Mouse (Mus musculus) pancreas, adult 10 weeks (tissue): ENCODE results near the gene Hmgxb4. TPM values are rescaled to one million over a fixed set of nuclear protein-coding genes. Genes with fewer than 3 reads are reported as not detected.

Experiments
- polyA plus RNA-seq: library from polyadenylated mRNA; stranded (reverse); fragments of 350-450 nt; fragmentation: Illumina TruSeq; extraction: RNeasy Lipid Tissue Mini Kit (QIAGEN cat#74804); gene quantifications from one replicate; pipeline ENCODE4 v1.2.3, GENCODE M21; 2015; ENCODE audit warnings: low read depth, low replicate concordance; ENCODE audit not compliant: insufficient read depth

Gene Hmgxb4
- 5.1 TPM for polyA plus RNA-seq

DNA sequence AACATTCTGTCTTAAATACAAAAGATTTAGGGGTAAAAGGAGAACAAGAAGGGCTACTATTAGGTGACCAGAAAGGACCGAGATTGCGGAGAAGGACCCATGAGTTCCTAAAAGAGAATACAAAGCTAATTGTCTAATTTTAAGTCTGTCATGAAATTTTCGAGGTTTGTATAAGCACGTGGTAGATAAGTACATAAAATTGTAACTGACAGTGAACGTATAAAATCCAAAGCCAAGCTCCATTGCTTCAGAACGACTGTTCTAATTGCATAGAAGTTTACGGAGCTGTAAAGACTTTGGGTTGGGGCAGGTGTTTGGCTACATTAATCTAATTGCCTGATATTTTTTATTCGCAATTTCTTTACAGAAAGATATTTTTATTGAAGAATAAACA, at the start of gene Hmgxb4:
Hmgxb4 (plus strand) TSS at position 276 of the 394 bp plus-strand sequence.

DNA sequence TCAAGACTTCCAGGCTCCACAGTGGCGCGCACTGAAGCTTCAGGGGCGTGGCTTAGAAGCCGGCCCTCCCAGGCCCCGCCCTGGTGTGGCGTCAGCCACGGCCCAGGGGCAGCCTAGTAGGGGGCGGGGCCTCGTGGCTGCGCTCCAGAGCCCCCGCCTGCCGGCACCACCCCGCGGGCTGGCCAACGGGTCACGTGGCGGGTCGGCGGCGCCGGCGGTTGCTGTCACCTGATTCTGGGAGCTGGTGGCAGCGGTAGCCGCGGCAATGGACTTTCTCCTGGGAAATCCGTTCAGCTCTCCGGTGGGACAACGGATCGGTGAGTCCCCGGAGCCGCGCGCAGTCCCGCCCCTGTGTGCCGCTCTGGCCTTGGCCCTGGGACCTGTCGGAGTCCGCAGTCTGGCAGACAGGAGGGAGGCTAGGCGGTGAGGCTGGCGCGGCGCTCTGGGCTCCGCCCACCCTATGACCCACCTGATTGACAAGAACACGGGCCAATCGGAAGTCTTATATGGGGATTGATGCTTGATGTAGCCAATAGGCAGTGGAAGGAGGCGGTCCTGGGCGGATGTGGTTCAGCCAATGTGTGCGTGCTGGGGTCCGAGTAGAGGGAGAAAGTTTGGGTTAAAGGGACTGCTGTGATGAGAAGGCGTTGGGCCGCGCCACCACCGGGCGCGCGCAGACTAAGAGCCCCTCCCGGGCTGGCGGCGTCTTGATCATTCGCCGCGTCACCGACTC, 40.5 kb downstream of the Hmgxb4 start, which contains the start of gene Tom1:
Tom1 (plus strand) TSS at position 195 of the 733 bp plus-strand sequence.

Other genes starting within 250 kb of the Hmgxb4 start
- gene Isx, start 120.2 kb upstream of the Hmgxb4 start, polyA plus RNA-seq, result not detected
- 15.7 TPM for gene Tom1, start 40.3 kb downstream of the Hmgxb4 start, polyA plus RNA-seq
- 3.7 TPM for gene Hmox1, start 100.3 kb downstream of the Hmgxb4 start, polyA plus RNA-seq
- gene Mcm5, start 116.2 kb downstream of the Hmgxb4 start, polyA plus RNA-seq, result 1.1 TPM
- 0.57 TPM for gene Rasd2, start 220.6 kb downstream of the Hmgxb4 start, polyA plus RNA-seq